Mouse (Mus musculus) MEL (cell line): ENCODE data around the gene Dnttip2.
"Not testable (repeated sequence)": the region's sequence is repeated elsewhere in the genome, so short reads cannot be mapped to it uniquely, and the experiment has no call there.

ENCODE experiments used
- CTCF ChIP-seq, 3 experiments: IDR thresholded peaks in 2 of 3; conservative IDR thresholded peaks in 1 of 3; 2 replicates each; pipeline ENCODE4 v1.5.1; 2011 to 2012; ENCODE audit warnings: low read length in 3 of 3, low read depth in 2 of 3, mild to moderate bottlenecking in 2 of 3, improper control_type of control experiment in 1 of 3, inconsistent platforms in 1 of 3, mixed read lengths in 1 of 3, moderate library complexity in 1 of 3; ENCODE audit not compliant: control insufficient read depth in 1 of 3, insufficient read depth in 1 of 3, poor library complexity in 1 of 3, severe bottlenecking in 1 of 3
- GABPA ChIP-seq: IDR thresholded peaks from 2 replicates; pipeline ENCODE4 v1.6.1; 2012; ENCODE audit warnings: low read depth, mild to moderate bottlenecking, inconsistent platforms, low read length, improper control_type of control experiment, moderate library complexity
- MAX ChIP-seq: IDR thresholded peaks from 2 replicates; pipeline ENCODE4 v1.6.1; 2011; ENCODE audit warnings: low read length, improper control_type of control experiment
- POLR2AphosphoS2 ChIP-seq: IDR thresholded peaks from 2 replicates; pipeline ENCODE4 v1.6.1; 2011; ENCODE audit warnings: low read length, improper control_type of control experiment
- ZMIZ1 ChIP-seq: IDR thresholded peaks from 2 replicates; pipeline ENCODE4 v1.6.1; 2012; ENCODE audit warnings: low read depth, mild to moderate bottlenecking, inconsistent platforms, low read length, improper control_type of control experiment, moderate library complexity

- not testable (repeated sequence) for TF ChIP-seq GABPA; CTCF (IDR thresholded peaks at IDR 0.05 in 2 of 3, conservative IDR thresholded peaks at IDR 0.05 in 1 of 3; ENCODE audit: control insufficient read depth in 1 of 3, insufficient read depth in 1 of 3, low read depth in 2 of 3, low read length in 3 of 3, poor library complexity in 1 of 3, severe bottlenecking in 1 of 3); POLR2AphosphoS2; MAX; ZMIZ1
Measured at GRCm38 (mm10) chr3:122272565-122272964, 1.6 kb upstream of the Dnttip2 start.
